Mouse (Mus musculus) forebrain, embryonic 11.5 days (tissue): ENCODE data around the gene Ptpra. TPM values are rescaled to one million over a fixed set of nuclear protein-coding genes. Genes with fewer than 3 reads are reported as not detected.
A peak's percentile ranks its signal among the peaks of the same experiment; 100 is the strongest.

ENCODE experiments used
- ATAC-seq: fragments of 200-750 bp; cut with Nextera tagmentation; replicated peaks from 2 replicates; pipeline ENCODE4 v1.8.0; 2017; ENCODE audit warnings: moderate TSS enrichment; ENCODE audit not compliant: low FRiP score
- DNase-seq: peaks from one replicate; pipeline ENCODE4 v3.0.0-alpha.2; 2017; ENCODE audit warnings: low spot score
- H3K27ac ChIP-seq: fragments of 300-500 bp; sonication (generic); 2 replicates; pipeline ENCODE4 v1.5.1; 2014; ENCODE audit warnings: low read depth, low read length
- H3K27me3 ChIP-seq: fragments of 300-500 bp; sonication (generic); 2 replicates; pipeline ENCODE4 v1.6.1; 2014; ENCODE audit warnings: mild to moderate bottlenecking, low read length, mixed read lengths; ENCODE audit not compliant: control insufficient read depth, insufficient read depth
- H3K36me3 ChIP-seq: fragments of 300-500 bp; sonication (generic); 2 replicates; pipeline ENCODE4 v1.6.1; 2014; ENCODE audit warnings: mild to moderate bottlenecking, low read length, moderate library complexity, mixed read lengths; ENCODE audit not compliant: control insufficient read depth, insufficient read depth
- H3K4me1 ChIP-seq: fragments of 300-500 bp; sonication (generic); replicated peaks from 2 replicates; pipeline ENCODE4 v1.6.1; 2014; ENCODE audit warnings: low read length, mixed read lengths; ENCODE audit not compliant: control insufficient read depth, insufficient read depth
- H3K4me2 ChIP-seq: fragments of 300-500 bp; sonication (generic); 2 replicates; pipeline ENCODE4 v1.6.1; 2014; ENCODE audit warnings: low read depth, mild to moderate bottlenecking, low read length, moderate library complexity, mixed read lengths; ENCODE audit not compliant: severe bottlenecking
- H3K4me3 ChIP-seq: fragments of 300-500 bp; sonication (generic); 2 replicates; pipeline ENCODE4 v1.5.1; 2014; ENCODE audit warnings: low read depth, low read length
- H3K9ac ChIP-seq: fragments of 300-500 bp; sonication (generic); 2 replicates; pipeline ENCODE4 v1.6.1; 2014; ENCODE audit warnings: low read length
- H3K9me3 ChIP-seq: fragments of 300-500 bp; sonication (generic); 2 replicates; pipeline ENCODE4 v1.6.1; 2016; ENCODE audit warnings: low read length, mixed read lengths; ENCODE audit not compliant: control insufficient read depth
- WGBS: fragments of 180-500 bp; shearing (Covaris S2); extraction: QIAGEN DNeasy Blood & Tissue Kit; methylation state at CpG from one replicate; pipeline ENCODE4 v1.1.7; 2014; 5-methylcytosine and 5-hydroxymethylcytosine counted together
- polyA plus RNA-seq: library from polyadenylated mRNA; unstranded; fragments of >200 nt; fragmentation: Nextera tagmentation; extraction: Ambion mirVana; gene quantifications from 2 replicates; pipeline ENCODE4 v1.2.1, GENCODE M21; 2014

Gene Ptpra
- polyA plus RNA-seq, result 116 and 128 TPM in 2 replicates

DNA sequence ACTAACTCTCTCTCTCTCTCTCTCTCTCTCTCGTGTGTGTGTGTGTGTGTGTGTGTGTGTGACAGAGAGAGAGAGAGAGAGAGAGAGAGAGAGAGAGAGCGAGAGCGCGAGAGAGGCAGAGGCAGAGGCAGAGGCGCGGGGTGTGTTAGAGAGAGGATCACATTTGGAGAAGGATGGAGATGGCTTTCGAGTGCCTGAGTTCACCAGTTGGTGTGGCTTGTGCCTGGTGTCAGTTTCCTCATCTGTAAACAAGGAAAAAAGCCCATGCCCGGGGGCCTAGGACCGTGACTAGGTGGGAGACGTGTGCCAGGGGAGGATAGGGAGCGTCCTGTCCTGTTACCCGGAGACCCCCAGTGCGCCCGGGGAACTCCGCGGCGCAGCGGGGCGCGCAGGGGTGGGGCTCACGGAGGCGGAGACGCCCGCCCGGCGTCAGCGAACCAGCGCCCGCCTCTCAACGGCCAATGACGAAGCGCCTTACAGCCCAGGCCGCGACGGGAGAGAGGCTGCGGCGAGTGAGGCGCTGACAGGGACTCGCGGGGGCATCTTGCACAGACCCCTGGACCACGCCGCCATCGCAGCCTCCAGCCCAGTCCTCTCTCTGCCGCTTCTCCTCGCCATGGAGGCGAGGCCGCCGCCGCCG, at the start of gene Ptpra:
Gene Ptpra, plus strand, starts transcription at position 485 of the 640 bp plus-strand sequence.
- peak within 1 kb of the TSS; percentile 77 for H3K4me3 ChIP-seq
- 1% methylated on average over 34 of the region's 50 CpGs for WGBS
- peaks cover 4% of the 10 kb centered on the region; the same call in 1 of the 2 replicates for H3K4me1 ChIP-seq
- DNase-seq, result peak; percentile 93
- H3K36me3 ChIP-seq, result no peaks in the 10 kb centered on the region; the same call in 1 of the 2 replicates
- H3K4me2 ChIP-seq, result peak within 1 kb of the TSS; percentile 77
- no peaks in the 10 kb centered on the region for H3K9me3 ChIP-seq
- peak within 1 kb of the TSS; percentile 58; the same call in 1 of the 2 replicates for H3K27ac ChIP-seq
- H3K27me3 ChIP-seq, result 0 out of 2 replicates have a peak, but pooled peaks cover 2% of the 10 kb centered on the region
- H3K9ac ChIP-seq, result peak within 1 kb of the TSS; percentile 82
- peak; percentile 97 for ATAC-seq

GRCm38 (mm10) chr2:130401891-130402290, 48.2 kb upstream of the Ptpra start:
- WGBS, result 86% methylated on average over 4 of the region's 4 CpGs
- ATAC-seq, result no peak
- Histone ChIP-seq H3K9ac (no peak overlapping the region), H3K9me3 (no peaks in the 10 kb centered on the region), H3K4me1 (peaks cover 3% of the 10 kb centered on the region), H3K4me3 (no peak overlapping the region), H3K27me3 (no peaks in the 10 kb centered on the region), H3K36me3 (no peaks in the 10 kb centered on the region), H3K4me2 (no peak overlapping the region), H3K27ac (no peak overlapping the region)
- no peak for DNase-seq

- H3K9me3 ChIP-seq, result no peaks in the 10 kb centered on the region
- no peaks in the 10 kb centered on the region for H3K4me1 ChIP-seq
- ATAC-seq, result no peak
- H3K9ac ChIP-seq, result no peak within 1 kb of the TSS
- 92% methylated on average over 1 of the region's 1 CpGs for WGBS
- no peak for DNase-seq
- no peaks in the 10 kb centered on the region for H3K36me3 ChIP-seq
- no peak within 1 kb of the TSS for H3K4me2 ChIP-seq
- H3K4me3 ChIP-seq, result no peak within 1 kb of the TSS
- H3K27me3 ChIP-seq, result no peaks in the 10 kb centered on the region
- H3K27ac ChIP-seq, result no peak within 1 kb of the TSS
Measured at GRCm38 (mm10) chr2:130404939-130405338, 45.1 kb upstream of the Ptpra start, which contains the start of the genes Gm28372 and 1700020A23Rik. Gene Gm28372 (plus strand): TSS chr2:130405239. Gene 1700020A23Rik (plus strand): TSS chr2:130405259.

- Histone ChIP-seq H3K4me1 (no peaks in the 10 kb centered on the region), H3K9me3 (no peaks in the 10 kb centered on the region), H3K4me3 (no peak within 1 kb of the TSS), H3K36me3 (no peaks in the 10 kb centered on the region), H3K27me3 (no peaks in the 10 kb centered on the region), H3K9ac (no peak within 1 kb of the TSS), H3K27ac (no peak within 1 kb of the TSS), H3K4me2 (no peak within 1 kb of the TSS)
- 73% methylated on average over 2 of the region's 2 CpGs for WGBS
- ATAC-seq (no peak), DNase-seq (no peak)
Measured at GRCm38 (mm10) chr2:130406178-130406577, 43.9 kb upstream of the Ptpra start, which contains the start of gene Tmem239. Gene Tmem239 (plus strand): TSS chr2:130406478.

GRCm38 (mm10) chr2:130408194-130408593, 41.9 kb upstream of the Ptpra start:
- 12% methylated on average over 6 of the region's 6 CpGs for WGBS
- ATAC-seq (no peak), DNase-seq (peak; percentile 67)
- Histone ChIP-seq H3K9ac (no peak overlapping the region), H3K9me3 (no peaks in the 10 kb centered on the region), H3K4me3 (no peak overlapping the region), H3K36me3 (no peaks in the 10 kb centered on the region), H3K27me3 (no peaks in the 10 kb centered on the region), H3K4me1 (no peaks in the 10 kb centered on the region), H3K27ac (no peak overlapping the region), H3K4me2 (no peak overlapping the region)

DNA sequence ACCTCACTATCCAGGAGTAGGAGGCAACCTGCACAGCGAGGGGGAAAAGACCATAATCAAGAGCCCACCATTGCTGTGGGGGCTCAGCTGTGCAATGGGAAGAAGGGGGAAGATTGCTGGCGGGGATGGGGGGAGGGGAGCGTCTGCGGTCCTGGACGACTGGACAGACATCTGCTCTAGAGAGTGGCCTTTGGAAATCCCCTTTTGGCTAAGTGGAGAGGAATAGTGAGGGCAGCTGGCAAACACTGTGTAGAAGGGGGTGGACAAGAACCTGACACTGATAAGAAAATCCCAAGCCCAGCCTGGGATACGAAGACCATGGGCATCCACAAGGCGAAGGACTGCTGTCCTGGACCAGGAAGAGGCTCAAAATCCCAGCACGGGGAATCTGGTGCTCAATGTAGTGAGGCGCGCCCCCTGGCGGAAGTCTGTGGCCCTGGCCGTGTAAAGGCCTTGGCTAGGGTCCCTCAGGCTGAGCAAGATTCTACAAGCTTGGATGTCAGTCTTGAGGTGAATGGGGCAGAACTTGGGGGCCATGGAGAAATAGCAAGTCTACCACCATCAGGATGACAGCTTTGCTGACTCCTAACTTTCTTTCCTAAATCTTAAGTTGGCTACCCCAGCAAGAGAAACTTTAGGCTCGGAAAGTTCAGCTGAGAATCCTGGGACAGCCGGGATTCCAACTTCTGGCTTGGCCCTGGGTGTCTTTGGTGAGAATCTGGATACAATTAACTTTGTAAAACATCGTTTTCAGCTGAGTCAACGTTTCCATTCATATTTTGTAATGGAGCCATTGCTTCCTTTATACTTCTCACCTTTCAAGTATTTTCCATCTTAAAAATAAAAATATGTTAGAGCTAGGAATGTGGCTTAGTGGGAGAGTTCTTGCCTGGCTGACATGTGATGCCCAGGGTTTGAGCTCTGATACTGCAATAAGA, 38.3 kb upstream of the Ptpra start:
- ATAC-seq (peak; percentile 83), DNase-seq (peak; percentile 93)
- Histone ChIP-seq H3K4me1 (no peaks in the 10 kb centered on the region), H3K27ac (no peak overlapping the region), H3K4me2 (no peak overlapping the region), H3K36me3 (no peaks in the 10 kb centered on the region), H3K27me3 (no peaks in the 10 kb centered on the region), H3K4me3 (no peak overlapping the region), H3K9ac (no peak overlapping the region), H3K9me3 (no peaks in the 10 kb centered on the region)
- 38% methylated on average over 16 of the region's 16 CpGs for WGBS

- no peak overlapping the region for H3K4me3 ChIP-seq
- no peaks in the 10 kb centered on the region for H3K9me3 ChIP-seq
- H3K27ac ChIP-seq, result no peak overlapping the region
- no peak overlapping the region for H3K9ac ChIP-seq
- DNase-seq, result no peak
- H3K27me3 ChIP-seq, result no peaks in the 10 kb centered on the region
- H3K36me3 ChIP-seq, result no peaks in the 10 kb centered on the region
- 88% methylated on average over 3 of the region's 3 CpGs for WGBS
- H3K4me1 ChIP-seq, result no peaks in the 10 kb centered on the region
- H3K4me2 ChIP-seq, result no peak overlapping the region
- no peak for ATAC-seq
Measured at GRCm38 (mm10) chr2:130412775-130413174, 37.3 kb upstream of the Ptpra start.

DNA sequence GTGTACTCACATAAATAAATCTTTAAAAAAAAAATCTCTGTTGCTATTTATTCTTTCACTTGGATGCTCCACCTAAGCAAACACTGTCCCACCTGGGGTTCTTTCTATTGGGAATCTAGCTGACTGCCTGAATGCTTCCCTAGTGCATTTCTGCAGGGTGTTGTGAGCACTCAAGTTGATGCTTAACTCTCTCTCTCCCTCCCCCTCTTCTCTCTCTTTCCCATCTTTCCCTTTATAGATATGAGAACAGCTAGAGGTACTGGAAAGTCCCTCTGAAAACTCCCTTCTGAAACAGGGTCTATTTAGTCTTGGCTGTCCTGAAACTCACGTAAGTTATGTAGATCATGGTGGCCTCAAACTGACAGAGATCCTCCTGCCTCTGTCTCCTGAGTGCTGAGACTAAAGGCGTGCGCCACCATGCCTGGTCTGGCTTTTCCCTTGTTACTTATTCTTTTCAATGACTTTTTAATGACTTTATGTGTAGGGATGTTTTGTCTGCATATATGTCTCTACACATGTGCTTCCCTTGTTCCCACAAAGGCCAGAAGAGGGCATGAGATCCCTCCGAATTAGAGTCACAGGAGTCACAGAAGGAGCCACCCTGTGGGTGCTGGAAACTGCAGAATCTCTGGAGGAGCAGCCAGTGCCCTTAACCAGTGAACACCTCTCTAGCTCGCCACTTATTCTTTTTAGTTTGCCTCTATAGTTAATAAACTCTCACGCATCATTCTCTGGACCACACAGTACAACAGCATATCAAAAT, 35.8 kb upstream of the Ptpra start:
- no peaks in the 10 kb centered on the region for H3K36me3 ChIP-seq
- no peaks in the 10 kb centered on the region for H3K27me3 ChIP-seq
- no peak overlapping the region for H3K9ac ChIP-seq
- 72% methylated on average over 6 of the region's 6 CpGs for WGBS
- DNase-seq, result no peak
- H3K4me1 ChIP-seq, result no peaks in the 10 kb centered on the region
- H3K9me3 ChIP-seq, result no peaks in the 10 kb centered on the region
- ATAC-seq, result no peak
- H3K4me3 ChIP-seq, result no peak overlapping the region
- no peak overlapping the region for H3K4me2 ChIP-seq
- H3K27ac ChIP-seq, result no peak overlapping the region
